Mouse (Mus musculus) testis, postnatal 10 days (tissue): Measurements from ENCODE around the gene Map3k21.
A peak's percentile ranks its signal among the peaks of the same experiment; 100 is the strongest.

Experiments
- DNase-seq: peaks from one replicate; pipeline ENCODE4 v3.0.0; 2021; ENCODE audit warnings: low spot score

The Map3k21 gene

DNA sequence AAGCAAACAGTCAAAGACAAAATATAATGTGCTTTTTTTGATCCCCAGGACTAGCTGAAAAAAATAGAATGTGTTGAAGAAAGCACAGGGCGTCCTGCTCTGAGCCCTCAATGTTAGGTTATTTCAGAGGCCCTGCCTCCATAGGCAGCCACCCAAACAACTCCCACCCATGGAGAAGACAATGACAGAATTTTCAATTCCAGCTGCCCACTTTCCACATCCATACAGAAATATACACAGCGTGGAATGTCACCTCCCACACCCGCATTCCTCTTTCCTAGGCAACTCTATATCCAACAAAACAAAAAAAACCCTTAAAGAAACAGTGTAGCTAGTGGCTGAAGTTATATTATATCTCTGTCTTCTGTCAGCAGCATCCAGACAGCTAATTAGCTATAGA is 61.1 kb downstream of the Map3k21 start:
- no peak for DNase-seq

DNA sequence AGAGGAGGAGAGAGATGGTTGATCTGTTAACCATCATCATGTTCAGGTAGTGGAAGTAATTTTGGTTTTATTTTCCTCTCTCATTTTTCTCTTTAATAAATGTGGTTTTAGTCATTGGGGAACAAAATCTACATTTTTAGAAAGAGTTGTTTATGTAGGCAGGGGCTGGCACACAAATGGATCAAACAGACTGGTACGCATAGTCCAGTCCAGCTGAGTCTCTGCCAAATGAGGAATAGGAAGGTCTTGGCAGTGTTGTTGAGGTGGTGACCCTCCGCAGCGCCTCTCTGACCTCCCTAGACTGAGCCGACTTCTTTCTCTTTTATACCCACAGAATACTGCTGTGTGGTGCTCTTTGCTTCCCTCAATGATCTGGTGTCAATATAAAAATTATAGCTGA is 65.7 kb downstream of the Map3k21 start:
- DNase-seq, result no peak

DNA sequence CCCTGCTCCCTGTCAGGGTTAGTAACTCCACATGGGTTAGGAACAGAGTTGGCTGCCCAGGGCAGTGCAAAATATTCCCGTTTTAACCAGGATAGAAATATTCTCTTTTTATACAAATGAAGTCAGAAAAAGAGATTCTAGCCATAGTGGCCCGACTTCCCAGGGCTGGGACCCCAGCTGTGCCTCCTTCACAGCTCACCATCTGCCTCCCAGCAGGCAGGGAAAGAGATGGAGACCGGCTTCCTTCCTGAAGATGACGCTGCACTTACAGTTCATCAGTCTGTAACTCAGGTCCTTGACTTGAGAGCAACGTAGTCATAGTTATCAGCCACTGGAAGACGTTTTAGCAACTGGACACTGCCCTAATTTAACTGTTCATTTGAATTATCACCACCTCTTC is 70.6 kb downstream of the Map3k21 start:
- DNase-seq, result no peak

DNA sequence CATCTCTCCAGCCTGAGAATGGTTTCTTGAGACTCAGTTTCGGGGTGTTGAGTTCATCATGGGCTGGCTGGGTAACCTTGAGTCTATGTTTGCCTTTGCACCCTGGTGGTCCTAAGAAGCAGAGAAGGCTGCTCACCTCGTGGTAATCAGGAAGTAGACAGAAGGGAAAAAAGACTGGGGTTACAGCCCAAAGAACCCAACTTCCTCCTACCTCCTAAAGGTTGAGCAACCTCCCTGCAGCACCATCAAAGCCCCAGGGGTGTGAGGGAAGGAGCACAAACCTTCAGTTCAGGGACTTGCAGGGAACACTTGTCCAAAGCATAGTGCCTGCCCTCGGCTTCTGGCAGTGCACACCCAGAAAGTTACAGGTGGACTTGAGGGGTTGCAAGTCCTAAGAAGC is 73.3 kb downstream of the Map3k21 start:
- no peak for DNase-seq

DNA sequence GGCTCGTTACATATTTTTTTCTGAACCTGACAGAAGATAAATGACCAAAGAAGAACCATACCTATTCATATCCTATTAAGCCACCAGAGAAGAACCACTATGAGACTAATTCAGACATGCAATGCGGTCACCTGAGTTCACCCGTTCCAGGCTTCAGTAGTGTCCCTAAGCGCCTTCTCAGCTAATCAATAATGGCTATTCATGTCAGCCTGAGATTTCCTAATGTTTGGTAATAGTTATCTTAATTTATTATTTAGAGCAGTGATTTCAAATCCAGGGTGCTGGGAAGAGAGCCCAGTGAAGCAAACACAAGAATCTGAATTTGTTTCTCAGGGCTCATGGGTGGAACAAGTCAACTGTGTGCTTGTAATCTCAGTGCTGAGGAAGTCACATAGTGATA is 73.9 kb downstream of the Map3k21 start:
- DNase-seq, result no peak

DNA sequence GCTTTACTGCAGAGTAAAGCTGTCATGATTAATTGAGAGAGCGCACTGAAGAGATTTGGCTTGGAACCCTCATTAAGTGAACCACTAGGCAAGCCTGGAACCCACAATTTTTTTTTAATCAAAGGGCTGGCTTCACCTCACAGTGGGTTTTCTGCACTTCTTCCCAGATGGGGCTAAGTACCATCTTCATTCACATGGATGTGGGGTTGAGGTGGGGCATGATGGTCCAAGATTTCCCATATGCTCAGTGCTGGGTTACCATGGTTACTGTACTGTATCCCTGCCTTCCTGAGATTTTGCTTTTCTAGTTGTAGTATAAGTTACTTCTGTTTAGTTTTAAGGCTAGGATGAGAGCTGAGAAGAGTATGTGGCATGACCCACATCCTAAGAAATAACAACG is 75.1 kb downstream of the Map3k21 start:
- DNase-seq, result no peak

DNA sequence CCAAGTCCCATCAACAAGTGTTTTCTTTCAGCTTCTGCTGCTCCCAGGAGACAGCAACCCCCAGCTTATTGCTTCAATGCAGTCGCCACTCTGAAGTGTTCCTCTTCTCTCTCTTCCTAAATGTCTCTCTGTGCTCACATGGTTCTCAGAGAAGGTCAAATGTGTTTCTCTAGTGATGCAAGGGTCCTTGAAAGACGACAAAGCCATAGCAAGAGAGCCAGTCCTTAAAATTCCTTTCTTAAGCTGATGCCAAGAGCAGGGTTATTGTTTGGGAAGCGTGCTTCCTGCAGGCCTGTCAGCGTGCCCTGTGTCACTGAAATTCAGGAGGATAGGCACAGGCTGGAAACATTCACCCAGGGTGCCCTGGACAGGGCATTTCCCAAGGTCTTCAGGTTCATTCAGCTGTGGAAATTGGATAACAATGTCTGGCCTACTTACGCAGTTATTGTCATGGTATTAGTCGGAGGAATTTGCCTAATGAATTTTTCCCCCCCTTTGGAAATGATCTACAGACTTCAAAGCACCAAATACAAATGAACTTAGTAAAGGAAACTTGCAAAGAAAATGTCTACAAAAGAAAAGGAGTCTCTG is 76.8 kb downstream of the Map3k21 start:
- DNase-seq, result no peak

DNA sequence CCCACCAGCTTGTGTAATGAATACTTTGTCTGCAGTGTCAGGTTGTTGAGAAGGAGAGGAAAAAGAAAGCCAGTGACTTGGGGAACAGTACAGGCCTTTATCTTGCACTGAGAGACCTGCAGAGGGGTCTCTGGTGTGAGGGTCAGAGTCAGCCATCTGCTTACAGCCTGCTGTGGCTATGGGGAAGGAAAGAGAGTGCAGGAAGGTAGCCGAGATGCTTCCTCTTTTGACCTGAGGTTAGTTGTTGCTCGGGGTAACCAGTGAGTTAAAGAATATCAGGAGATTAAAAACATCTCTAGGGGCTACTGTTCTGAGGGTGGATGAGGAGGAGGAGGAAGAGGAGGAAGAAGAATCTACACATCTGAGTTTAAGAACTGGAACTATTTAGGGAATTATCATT is 77.7 kb downstream of the Map3k21 start:
- no peak for DNase-seq

DNA sequence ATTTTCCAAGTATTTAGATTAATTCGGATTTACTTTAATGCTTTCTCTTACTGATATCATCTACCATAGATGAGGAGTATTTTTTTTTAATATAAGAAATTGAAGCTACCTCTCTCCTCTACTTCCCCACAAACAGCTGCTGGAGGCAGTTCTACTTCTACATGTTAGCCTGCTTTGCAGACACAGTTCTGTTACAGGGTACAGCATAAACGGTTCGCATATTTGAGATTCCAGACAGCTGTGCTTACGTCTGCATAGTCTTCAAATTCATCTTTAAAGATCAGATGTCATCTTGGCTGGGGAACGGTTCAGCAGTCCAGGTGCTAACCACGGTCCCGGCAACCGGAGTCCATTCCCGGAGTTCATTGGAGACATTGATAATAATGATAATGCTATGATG is 83.4 kb downstream of the Map3k21 start:
- no peak for DNase-seq

DNA sequence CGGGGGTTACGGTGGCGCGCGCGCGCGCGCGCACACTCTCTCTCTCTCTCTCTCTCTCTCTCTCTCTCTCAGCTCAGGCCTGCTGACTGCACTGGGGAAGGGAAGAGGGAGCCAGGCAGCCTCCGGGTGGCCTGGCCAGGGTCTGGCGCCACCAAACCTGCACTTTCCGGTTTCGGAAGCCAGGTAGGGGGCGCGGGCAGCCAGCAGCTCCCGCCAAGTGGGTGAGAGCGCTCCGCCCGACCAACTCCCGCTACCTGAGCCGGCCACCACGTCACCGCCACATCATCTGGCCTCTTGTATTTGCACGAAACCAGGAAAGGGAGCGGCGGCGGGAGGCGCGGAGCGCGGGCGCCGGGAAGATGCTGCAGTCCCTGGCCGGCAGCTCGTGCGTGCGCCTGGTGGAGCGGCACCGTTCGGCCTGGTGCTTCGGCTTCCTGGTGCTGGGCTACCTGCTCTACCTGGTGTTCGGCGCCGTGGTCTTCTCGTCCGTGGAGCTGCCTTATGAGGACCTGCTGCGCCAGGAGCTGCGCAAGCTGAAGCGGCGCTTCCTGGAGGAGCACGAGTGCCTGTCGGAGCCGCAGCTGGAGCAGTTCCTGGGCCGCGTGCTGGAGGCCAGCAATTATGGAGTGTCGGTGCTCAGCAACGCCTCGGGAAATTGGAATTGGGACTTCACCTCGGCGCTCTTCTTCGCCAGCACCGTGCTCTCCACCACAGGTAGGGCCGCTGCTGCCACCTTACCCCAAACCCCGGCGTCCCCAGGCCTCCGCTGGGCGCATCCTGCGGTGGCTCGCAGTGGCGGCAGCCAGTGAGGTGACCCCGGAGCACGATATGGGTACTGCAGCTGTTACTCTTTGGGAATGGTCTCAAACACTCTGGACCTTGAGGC is 85.1 kb downstream of the Map3k21 start, which contains the start of gene Kcnk1:
Gene Kcnk1, plus strand, starts transcription at position 70 of the 886 bp plus-strand sequence.
- peak; percentile 55 for DNase-seq

DNA sequence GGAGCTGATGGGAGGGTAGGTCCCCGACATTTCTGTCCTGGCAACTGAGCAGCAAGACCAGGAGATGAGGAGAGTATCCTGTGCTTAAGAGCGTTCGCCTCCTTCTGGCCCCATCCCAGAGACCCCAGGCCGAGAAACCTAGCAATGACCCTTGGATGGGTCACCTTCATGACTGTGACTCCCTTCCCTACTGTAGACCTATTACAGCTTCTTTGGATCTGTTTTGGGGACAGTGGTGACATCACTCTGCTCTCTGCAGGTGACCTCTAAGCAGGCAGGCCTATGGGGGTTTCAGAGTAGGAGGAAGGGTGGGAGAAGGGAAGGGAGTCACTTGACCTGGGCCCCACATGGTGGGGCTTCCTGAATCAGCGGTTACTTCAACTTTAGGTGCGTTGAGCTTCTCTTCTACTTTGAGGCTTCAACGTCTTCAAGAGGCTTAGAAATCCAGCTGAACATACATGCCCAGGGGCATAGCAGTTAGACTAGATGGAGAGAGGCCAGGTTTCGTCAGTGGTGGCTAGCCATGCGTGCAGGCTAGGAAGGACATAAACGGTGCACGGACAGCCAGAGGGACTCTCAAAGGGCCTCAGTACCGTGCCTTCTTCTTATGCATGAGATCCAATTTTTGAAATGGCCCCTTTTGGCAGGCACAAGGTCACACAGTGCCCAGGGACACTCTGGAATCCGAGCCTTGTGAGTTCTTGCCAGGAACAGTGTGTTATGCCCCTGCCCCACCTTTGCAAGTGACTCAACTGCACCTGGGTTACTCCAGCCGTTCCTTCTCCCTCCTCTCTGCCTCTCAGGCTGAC is 86.0 kb downstream of the Map3k21 start:
- DNase-seq, result no peak

DNA sequence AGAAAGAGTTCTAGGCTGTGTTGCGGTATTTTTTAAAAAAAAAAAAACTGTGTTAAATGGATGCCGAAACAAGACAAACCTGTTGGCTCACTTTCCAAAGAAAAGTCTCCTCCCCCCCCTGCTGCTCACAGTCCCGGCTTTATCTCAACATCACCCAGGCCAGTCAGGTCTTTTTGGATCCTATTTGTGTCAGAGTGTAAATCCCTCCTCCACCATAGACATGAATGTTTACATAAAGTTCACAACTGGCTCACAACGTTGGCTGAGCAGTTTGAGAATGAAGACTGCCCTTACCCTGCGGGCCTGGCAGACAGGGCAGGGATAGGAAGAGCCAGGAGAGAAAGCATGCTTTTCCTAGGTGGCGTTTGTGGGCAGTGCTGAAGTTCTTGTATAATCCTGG is 86.7 kb downstream of the Map3k21 start:
- DNase-seq, result no peak
